Mouse (Mus musculus) embryonic facial prominence, embryonic 11.5 days (tissue): Measurements from ENCODE around the gene Olfr1246. TPM values are rescaled to one million over a fixed set of nuclear protein-coding genes. Genes with fewer than 3 reads are reported as not detected.
"Not testable (repeated sequence)": the region's sequence is repeated elsewhere in the genome, so short reads cannot be mapped to it uniquely, and the experiment has no call there.

Experiments used
- ATAC-seq: fragments of 200-750 bp; cut with Nextera tagmentation; replicated peaks from 2 replicates; pipeline ENCODE4 v1.8.0; 2017; ENCODE audit warnings: low read depth; ENCODE audit not compliant: insufficient number of reproducible peaks, low FRiP score, low TSS enrichment
- DNase-seq: peaks from one replicate; pipeline ENCODE4 v3.0.0-alpha.2; 2015; ENCODE audit warnings: low spot score
- H3K27ac ChIP-seq: fragments of 300-500 bp; sonication (generic); replicated peaks from 2 replicates; pipeline ENCODE4 v1.5.1; 2014; ENCODE audit warnings: mild to moderate bottlenecking, low read depth, low read length, control low read depth
- H3K27me3 ChIP-seq: fragments of 300-500 bp; sonication (generic); 2 replicates; pipeline ENCODE4 v1.6.1; 2014; ENCODE audit warnings: mild to moderate bottlenecking, low read length, moderate library complexity, mixed read lengths; ENCODE audit not compliant: control insufficient read depth, insufficient read depth
- H3K36me3 ChIP-seq: fragments of 300-500 bp; sonication (generic); replicated peaks from 2 replicates; pipeline ENCODE4 v1.6.1; 2014; ENCODE audit warnings: low read depth, mild to moderate bottlenecking, low read length, moderate library complexity, mixed read lengths; ENCODE audit not compliant: control insufficient read depth, insufficient read depth
- H3K4me1 ChIP-seq: fragments of 300-500 bp; sonication (generic); 2 replicates; pipeline ENCODE4 v1.6.1; 2014; ENCODE audit warnings: low read length, mixed read lengths; ENCODE audit not compliant: control insufficient read depth, insufficient read depth
- H3K4me2 ChIP-seq: fragments of 300-500 bp; sonication (generic); 2 replicates; pipeline ENCODE4 v1.6.1; 2014; ENCODE audit warnings: low read depth, mild to moderate bottlenecking, control low read depth, low read length, moderate library complexity
- H3K4me3 ChIP-seq: fragments of 300-500 bp; sonication (generic); 2 replicates; pipeline ENCODE4 v1.5.1; 2014; ENCODE audit warnings: low read depth, low read length, control low read depth
- H3K9ac ChIP-seq: fragments of 300-500 bp; sonication (generic); replicated peaks from 2 replicates; pipeline ENCODE4 v1.6.1; 2014; ENCODE audit warnings: mild to moderate bottlenecking, control low read depth, low read length
- H3K9me3 ChIP-seq: fragments of 300-500 bp; sonication (generic); replicated peaks from 2 replicates; pipeline ENCODE4 v1.6.1; 2016; ENCODE audit warnings: mild to moderate bottlenecking, low read length, inconsistent platforms, mixed read lengths; ENCODE audit not compliant: control insufficient read depth
- WGBS: fragments of 180-500 bp; shearing (Covaris S2); extraction: QIAGEN DNeasy Blood & Tissue Kit; methylation state at CpG from one replicate; pipeline ENCODE4 v1.1.7; 2014; 5-methylcytosine and 5-hydroxymethylcytosine counted together
- polyA plus RNA-seq: library from polyadenylated mRNA; unstranded; fragments of >200 nt; fragmentation: Nextera tagmentation; extraction: Ambion mirVana; gene quantifications from 2 replicates; pipeline ENCODE4 v1.2.1, GENCODE M21; 2014

Olfr1246 gene
- not detected in 2 replicates for polyA plus RNA-seq

GRCm38 (mm10) chr2:89593057-89593456 lies at the start of gene Olfr1246:
Gene Olfr1246 (minus strand): TSS chr2:89593157.
- H3K9ac ChIP-seq, result no peak within 1 kb of the TSS
- H3K4me3 ChIP-seq, result no peak within 1 kb of the TSS
- WGBS, result 83% methylated on average over 2 of the region's 2 CpGs
- ATAC-seq (no peak), DNase-seq (no peak)
- no peak within 1 kb of the TSS for H3K27ac ChIP-seq
- no peaks in the 10 kb centered on the region for H3K4me1 ChIP-seq
- no peaks in the 10 kb centered on the region for H3K9me3 ChIP-seq
- H3K36me3 ChIP-seq, result no peaks in the 10 kb centered on the region
- no peak within 1 kb of the TSS for H3K4me2 ChIP-seq
- no peaks in the 10 kb centered on the region for H3K27me3 ChIP-seq

GRCm38 (mm10) chr2:89634883-89635282 lies 41.9 kb upstream of the Olfr1246 start, which contains the start of gene Olfr1249:
Gene Olfr1249 (minus strand): TSS chr2:89634983.
- H3K36me3 ChIP-seq, result no peaks in the 10 kb centered on the region

DNA sequence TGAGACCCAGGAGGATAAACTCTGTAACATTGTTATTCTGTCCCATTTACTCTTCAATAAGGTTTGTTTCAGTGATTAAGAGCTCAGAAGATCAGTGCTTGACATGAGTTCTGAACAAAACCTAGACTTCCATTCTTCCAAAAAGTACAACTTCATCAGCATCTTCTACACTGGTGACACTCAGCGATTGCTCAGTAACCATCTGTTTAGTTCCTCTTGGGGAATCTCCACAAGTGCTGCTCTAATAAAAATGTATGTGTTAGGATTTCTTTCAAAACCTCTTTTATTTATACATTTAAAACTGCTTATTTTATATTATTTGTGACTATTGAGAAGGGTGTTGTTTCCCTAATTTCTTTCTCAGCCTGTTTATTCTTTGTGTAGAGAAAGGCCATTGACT lies 25.2 kb upstream of the Olfr1246 start, which contains the start of gene Olfr1248:
TSS of gene Olfr1248 (minus strand) at position 101 of the 400 bp plus-strand sequence.
- H3K4me1 ChIP-seq, H3K36me3 ChIP-seq, H3K4me3 ChIP-seq, H3K9ac ChIP-seq, H3K4me2 ChIP-seq, ATAC-seq, H3K27ac ChIP-seq, H3K9me3 ChIP-seq, H3K27me3 ChIP-seq, DNase-seq: not testable (repeated sequence)
- WGBS, result 90% methylated on average over 1 of the region's 1 CpGs

More at GRCm38 (mm10) chr2:89634883-89635282, 41.9 kb upstream of the Olfr1246 start, which contains the start of gene Olfr1249:
- Histone ChIP-seq H3K4me1 (no peaks in the 10 kb centered on the region), H3K9ac (no peak within 1 kb of the TSS), H3K4me3 (no peak within 1 kb of the TSS), H3K27ac (no peak within 1 kb of the TSS), H3K9me3 (no peaks in the 10 kb centered on the region), H3K4me2 (no peak within 1 kb of the TSS), H3K27me3 (no peaks in the 10 kb centered on the region)
- WGBS, result 90% methylated on average over 2 of the region's 2 CpGs
- no peak for ATAC-seq
- DNase-seq, result no peak

DNA sequence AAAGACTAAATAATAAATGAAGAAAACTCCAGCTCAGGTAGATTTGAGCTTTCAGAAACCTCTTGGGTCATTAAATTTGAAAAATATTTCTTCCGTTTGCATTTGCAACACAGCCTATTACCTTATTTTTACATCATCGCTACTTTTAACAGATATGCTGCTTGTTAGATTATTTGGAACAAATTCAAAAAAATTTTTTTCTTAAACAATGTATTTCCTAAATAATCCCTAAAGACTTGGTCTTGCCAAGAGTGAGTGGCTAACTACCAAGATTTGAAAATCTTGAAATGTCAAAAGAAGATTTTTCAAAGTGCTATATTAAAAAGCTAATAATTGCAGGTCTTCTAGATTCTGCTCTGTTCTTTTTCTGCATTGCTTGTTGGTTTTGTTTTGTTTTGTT lies 21.1 kb upstream of the Olfr1246 start, which contains the start of gene Olfr1247:
TSS of gene Olfr1247 (minus strand) at position 101 of the 400 bp plus-strand sequence.
- WGBS, result 91% methylated on average over 2 of the region's 2 CpGs
- Histone ChIP-seq H3K36me3 (no peaks in the 10 kb centered on the region), H3K4me1 (no peaks in the 10 kb centered on the region), H3K27ac (no peak within 1 kb of the TSS), H3K9me3 (no peaks in the 10 kb centered on the region), H3K4me3 (no peak within 1 kb of the TSS), H3K27me3 (no peaks in the 10 kb centered on the region), H3K4me2 (no peak within 1 kb of the TSS), H3K9ac (no peak within 1 kb of the TSS)
- no peak for ATAC-seq
- no peak for DNase-seq

GRCm38 (mm10) chr2:89578347-89578746 lies 14.6 kb downstream of the Olfr1246 start, which contains the start of gene Olfr1245:
Gene Olfr1245 (minus strand): TSS chr2:89578447.
- WGBS, result 82% methylated on average over 1 of the region's 1 CpGs
- DNase-seq (no peak), ATAC-seq (no peak)
- Histone ChIP-seq H3K27me3 (no peaks in the 10 kb centered on the region), H3K9ac (no peak within 1 kb of the TSS), H3K4me3 (no peak within 1 kb of the TSS), H3K27ac (no peak within 1 kb of the TSS), H3K4me1 (no peaks in the 10 kb centered on the region), H3K4me2 (no peak within 1 kb of the TSS), H3K9me3 (no peaks in the 10 kb centered on the region), H3K36me3 (no peaks in the 10 kb centered on the region)

DNA sequence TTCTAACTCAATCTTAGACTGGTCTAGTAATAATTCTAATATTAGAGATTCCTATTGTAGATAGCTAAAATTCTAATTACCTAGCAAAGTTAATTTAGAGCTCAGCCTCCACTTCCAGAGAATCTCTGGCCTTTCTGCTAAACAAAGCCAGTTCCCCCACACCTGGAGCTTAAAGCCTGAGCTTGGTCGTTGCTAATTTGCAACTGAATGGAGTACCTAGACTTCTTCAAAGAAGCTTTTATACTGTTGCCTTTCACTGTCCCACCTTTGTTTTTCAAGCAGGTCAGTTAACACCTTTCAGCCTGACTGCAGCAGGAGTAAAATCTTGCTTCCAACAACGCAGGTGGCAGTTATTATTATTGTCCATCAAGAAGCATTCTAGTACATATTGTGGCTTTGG lies 30.3 kb downstream of the Olfr1246 start:
- not testable (repeated sequence) for H3K4me1 ChIP-seq, H3K27ac ChIP-seq, H3K36me3 ChIP-seq, H3K4me3 ChIP-seq, ATAC-seq, H3K9ac ChIP-seq, H3K4me2 ChIP-seq, H3K27me3 ChIP-seq, DNase-seq, H3K9me3 ChIP-seq
- 58% methylated on average over 2 of the region's 2 CpGs for WGBS

- H3K36me3 ChIP-seq, result no peaks in the 10 kb centered on the region
- no peak overlapping the region for H3K4me3 ChIP-seq
- DNase-seq (peak; percentile 11), ATAC-seq (no peak)
- H3K4me1 ChIP-seq, result no peaks in the 10 kb centered on the region
- H3K27me3 ChIP-seq, result no peaks in the 10 kb centered on the region
- H3K27ac ChIP-seq, result no peak overlapping the region
- H3K4me2 ChIP-seq, result no peak overlapping the region
- no peak overlapping the region for H3K9ac ChIP-seq
- no peaks in the 10 kb centered on the region for H3K9me3 ChIP-seq
- 68% methylated on average over 2 of the region's 2 CpGs for WGBS
Observed at GRCm38 (mm10) chr2:89544516-89544915, 48.4 kb downstream of the Olfr1246 start.

- DNase-seq (no peak), ATAC-seq (no peak)
- WGBS, result 88% methylated on average over 1 of the region's 1 CpGs
- Histone ChIP-seq H3K4me2 (no peak overlapping the region), H3K27ac (no peak overlapping the region), H3K9me3 (no peaks in the 10 kb centered on the region), H3K4me3 (no peak overlapping the region), H3K9ac (no peak overlapping the region), H3K27me3 (no peaks in the 10 kb centered on the region), H3K36me3 (no peaks in the 10 kb centered on the region), H3K4me1 (no peaks in the 10 kb centered on the region)
Observed at GRCm38 (mm10) chr2:89539923-89540322, 53.0 kb downstream of the Olfr1246 start.
